Mouse (Mus musculus): ENCODE measurements around the gene Taar8b.

GRCm38 (mm10) chr10:24111116-24111778 lies 19.2 kb upstream of the Taar8b start:
- TF ChIP-seq CTCF (IDR thresholded peaks at IDR 0.05; ENCODE audit: control insufficient read depth, insufficient read depth, insufficient replicate concordance, low read depth, low read length) (no peak), POLR2A (IDR thresholded peaks at IDR 0.05; ENCODE audit: control insufficient read depth, low read depth, low read length) (no peak)
